Mouse (Mus musculus): ENCODE data around the gene Mrpl11. TPM values are rescaled to one million over a fixed set of nuclear protein-coding genes. Genes with fewer than 3 reads are reported as not detected.
A peak's percentile ranks its signal among the peaks of the same experiment; 100 is the strongest.

Gene Mrpl11
- 111 and 113 TPM in 2 replicates for polyA plus RNA-seq (2015; fragmentation: Nextera tagmentation; extraction: Ambion mirVana)

DNA sequence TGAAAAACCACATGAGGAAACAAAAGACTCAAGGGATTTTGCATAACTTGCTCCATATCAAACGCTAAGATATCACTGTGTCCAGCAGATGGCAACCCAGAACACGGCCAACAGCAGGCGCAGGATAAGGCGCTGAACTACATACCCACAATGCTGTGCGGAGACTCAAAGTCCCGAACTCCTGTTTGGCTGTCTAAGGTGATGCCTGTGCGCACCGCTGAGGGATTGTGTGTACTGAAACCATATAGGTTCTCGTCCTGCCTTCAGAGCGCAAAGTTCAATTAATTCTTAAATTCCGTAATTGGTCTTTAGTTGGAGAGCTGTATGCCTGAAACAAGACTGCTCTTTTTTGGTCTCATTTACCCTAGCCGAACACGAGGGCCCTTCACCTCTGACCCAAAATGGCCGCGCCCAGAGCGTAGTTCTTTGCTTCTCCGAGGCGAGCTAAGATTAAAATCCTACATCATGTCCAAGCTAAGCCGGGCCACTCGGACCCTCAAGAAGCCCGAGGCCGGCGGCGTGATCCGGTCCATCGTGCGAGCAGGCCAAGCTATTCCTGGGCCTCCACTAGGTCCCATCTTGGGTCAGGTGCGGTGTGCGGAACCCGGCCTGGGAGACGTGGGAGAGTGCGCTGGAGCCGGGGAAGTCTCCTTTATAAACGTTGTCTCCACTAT lies at the start of gene Mrpl11:
Gene Mrpl11 (plus strand): TSS at position 220 of the 674 bp plus-strand sequence.
- Histone ChIP-seq H3K9me3 (no peaks in the 10 kb centered on the region), H3K9ac (replicated peaks) (peak within 1 kb of the TSS; percentile 80), H3K27ac (peak within 1 kb of the TSS; percentile 77), H3K4me2 (replicated peaks) (peak within 1 kb of the TSS; percentile 64), H3K4me1 (replicated peaks) (peaks cover 15% of the 10 kb centered on the region), H3K4me3 (replicated peaks) (peak within 1 kb of the TSS; percentile 86), H3K27me3 (peaks cover 3% of the 10 kb centered on the region; the same call in 1 of the 2 replicates), H3K36me3 (peaks cover 30% of the 10 kb centered on the region)
- under 1% methylated on average over 34 of the region's 34 CpGs for WGBS
- peak; percentile 98 for ATAC-seq

DNA sequence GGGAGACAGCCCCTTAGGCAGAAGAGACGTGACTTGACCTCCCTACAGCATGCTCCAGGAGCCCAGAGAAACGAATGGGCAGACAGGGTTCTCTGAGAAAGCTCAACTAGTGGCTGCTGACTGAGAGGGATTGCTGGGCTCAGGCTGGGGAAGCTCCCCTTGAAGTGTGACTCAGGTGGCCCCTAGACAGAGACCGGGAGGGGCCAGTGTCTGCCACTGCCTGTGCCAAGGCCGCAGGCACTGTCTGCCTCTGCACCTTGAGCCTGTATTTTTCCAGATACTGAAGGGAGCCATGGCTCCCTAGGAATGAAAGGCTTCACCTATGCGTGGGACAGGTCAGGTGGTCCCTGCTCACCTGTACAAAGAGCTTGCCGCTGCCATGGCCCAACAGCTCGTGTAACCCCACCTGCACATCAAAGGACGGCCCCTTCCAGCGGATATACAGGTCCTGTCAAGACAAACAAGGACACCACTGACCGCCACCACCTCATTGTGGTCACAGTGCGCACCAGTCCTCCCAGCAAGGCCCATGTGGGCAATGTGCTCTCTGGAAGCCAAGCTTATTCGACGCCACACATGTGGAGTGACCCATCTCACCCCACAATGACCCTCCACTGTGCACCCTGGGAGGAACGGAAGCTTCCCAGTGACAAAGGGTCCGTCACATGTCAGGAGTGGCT lies 45.9 kb upstream of the Mrpl11 start:
- no peak overlapping the region for H3K9ac ChIP-seq (replicated peaks)
- H3K27ac ChIP-seq, result no peak overlapping the region
- no peaks in the 10 kb centered on the region for H3K27me3 ChIP-seq
- no peaks in the 10 kb centered on the region for H3K4me1 ChIP-seq (replicated peaks)
- no peak for ATAC-seq
- WGBS, result 91% methylated on average over 15 of the region's 15 CpGs
- peaks cover 98% of the 10 kb centered on the region for H3K36me3 ChIP-seq
- no peak overlapping the region for H3K4me3 ChIP-seq (replicated peaks)
- H3K9me3 ChIP-seq, result no peaks in the 10 kb centered on the region
- no peak overlapping the region for H3K4me2 ChIP-seq (replicated peaks)

DNA sequence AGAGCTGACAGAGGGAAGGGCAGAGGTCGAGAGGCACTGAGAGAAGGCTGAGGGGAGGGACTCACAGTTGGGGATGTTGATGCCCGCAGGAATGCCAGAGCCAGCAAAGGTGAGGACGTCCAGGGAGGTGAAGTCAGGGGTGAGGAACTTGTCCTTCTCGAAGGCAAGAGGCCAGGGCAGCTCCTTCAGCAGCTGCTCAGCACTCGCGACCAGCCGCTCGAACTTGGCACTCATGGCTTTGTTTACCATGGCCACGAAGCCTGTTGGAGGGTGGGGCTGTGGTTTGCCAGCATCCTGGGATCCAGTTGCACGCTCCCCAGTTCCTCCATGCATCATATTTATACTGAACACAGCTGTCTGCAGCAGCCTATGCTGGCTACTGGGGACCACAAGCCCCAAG lies 45.1 kb upstream of the Mrpl11 start:
- Histone ChIP-seq H3K4me3 (replicated peaks) (no peak overlapping the region), H3K36me3 (peaks cover 98% of the 10 kb centered on the region), H3K4me2 (replicated peaks) (no peak overlapping the region), H3K9me3 (no peaks in the 10 kb centered on the region), H3K27me3 (no peaks in the 10 kb centered on the region), H3K4me1 (replicated peaks) (no peaks in the 10 kb centered on the region), H3K27ac (no peak overlapping the region), H3K9ac (replicated peaks) (no peak overlapping the region)
- ATAC-seq, result no peak
- 87% methylated on average over 10 of the region's 10 CpGs for WGBS

DNA sequence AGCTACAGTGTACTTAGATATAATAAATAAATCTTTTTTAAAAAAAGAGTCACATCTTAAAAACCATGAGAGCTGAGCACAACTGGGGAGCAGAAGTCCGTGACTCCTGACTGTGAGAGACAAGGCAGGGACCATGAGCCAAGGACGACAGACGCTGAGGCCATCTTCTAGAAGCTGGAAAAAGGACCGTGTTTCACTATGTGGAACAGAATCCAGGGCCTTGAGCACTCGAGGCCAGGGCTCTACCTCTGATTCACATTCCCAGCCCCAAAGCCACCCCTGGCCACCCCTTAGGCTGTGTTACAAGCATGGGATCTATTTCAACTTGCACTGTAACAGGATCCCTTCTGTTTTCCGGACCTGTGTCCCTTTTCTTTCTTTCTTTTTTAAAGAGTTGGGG lies 42.3 kb upstream of the Mrpl11 start:
- no peaks in the 10 kb centered on the region for H3K4me1 ChIP-seq (replicated peaks)
- no peak for ATAC-seq
- H3K9me3 ChIP-seq, result no peaks in the 10 kb centered on the region
- H3K27me3 ChIP-seq, result no peaks in the 10 kb centered on the region
- no peak overlapping the region for H3K9ac ChIP-seq (replicated peaks)
- H3K36me3 ChIP-seq, result peaks cover 98% of the 10 kb centered on the region
- no peak overlapping the region for H3K27ac ChIP-seq
- WGBS, result 88% methylated on average over 6 of the region's 6 CpGs
- H3K4me2 ChIP-seq (replicated peaks), result no peak overlapping the region
- H3K4me3 ChIP-seq (replicated peaks), result no peak overlapping the region

DNA sequence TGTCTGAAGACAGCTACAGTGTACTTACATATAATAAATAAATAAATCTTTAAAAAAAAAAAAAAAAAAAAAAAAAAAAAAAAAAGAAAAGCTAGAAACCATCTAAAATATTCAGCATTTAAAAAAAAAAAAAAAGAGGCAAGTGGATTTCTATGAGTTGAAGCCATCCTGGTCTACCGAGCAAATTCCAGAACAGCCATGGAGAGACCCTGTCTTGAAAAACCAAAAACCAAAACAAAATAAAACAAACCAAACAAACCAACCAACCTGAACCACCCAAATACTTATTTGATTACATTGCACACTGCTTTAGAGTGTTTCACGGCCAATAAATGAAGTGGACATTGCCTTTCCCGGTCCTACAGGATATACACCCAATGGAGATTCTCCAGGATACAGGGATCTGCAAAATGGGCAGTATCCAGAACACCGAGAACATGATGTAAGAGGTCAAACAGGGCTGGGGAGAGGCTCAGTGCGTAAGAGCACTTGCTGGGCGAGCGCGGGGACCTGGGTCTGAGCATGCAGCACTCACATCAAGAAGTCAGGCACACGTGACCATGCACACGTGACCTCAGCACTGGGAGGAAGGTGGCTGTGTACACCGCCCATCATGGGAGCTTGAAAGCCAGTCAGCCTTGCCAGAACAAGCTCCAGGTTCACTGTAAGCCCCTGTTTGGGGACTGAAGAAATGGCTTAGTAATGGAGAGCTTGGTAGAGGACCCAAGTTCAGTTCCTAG lies 36.7 kb upstream of the Mrpl11 start:
- Histone ChIP-seq H3K27ac (no peak overlapping the region), H3K9ac (replicated peaks) (no peak overlapping the region), H3K4me2 (replicated peaks) (0 out of 2 replicates have a peak overlapping the region, but pooled peaks have one; percentile 9), H3K9me3 (no peaks in the 10 kb centered on the region), H3K27me3 (no peaks in the 10 kb centered on the region), H3K36me3 (peaks cover 61% of the 10 kb centered on the region), H3K4me1 (replicated peaks) (peaks cover 24% of the 10 kb centered on the region), H3K4me3 (replicated peaks) (no peak overlapping the region)
- WGBS, result 96% methylated on average over 11 of the region's 11 CpGs
- no peak for ATAC-seq

DNA sequence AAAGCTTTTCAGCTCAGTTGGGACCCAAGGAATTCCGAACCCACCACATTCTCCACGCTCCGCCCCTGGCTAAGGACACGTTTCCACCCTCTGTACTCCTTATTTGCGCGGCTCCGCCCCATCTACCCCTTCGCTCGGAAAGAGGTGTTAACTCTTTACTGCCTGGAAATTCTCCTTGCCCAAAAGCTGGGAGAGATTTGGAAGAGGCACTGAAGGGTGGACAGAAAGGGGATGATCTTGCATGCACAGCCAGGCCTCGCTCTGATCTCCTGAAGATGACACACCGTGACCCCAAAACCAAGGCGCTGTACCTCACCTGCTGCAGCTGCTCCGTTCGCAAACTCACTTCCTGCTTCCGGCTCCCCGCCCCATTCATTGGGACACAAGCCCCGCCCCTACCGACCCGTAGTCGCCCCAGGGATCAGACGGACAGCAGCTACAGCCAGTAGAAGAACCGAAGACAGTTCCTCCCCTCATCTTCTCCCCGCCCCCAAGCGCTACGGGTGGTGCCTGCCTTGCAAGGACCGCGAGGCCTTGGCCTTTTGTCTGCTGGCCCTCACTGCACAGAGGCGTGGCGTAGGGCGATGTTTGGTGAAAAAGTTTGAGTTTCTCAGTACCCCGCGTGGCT lies 33.9 kb upstream of the Mrpl11 start, which contains the start of gene Dpp3:
Gene Dpp3 (minus strand): TSS at position 384 of the 628 bp plus-strand sequence.
- WGBS, result under 1% methylated on average over 32 of the region's 32 CpGs
- no peaks in the 10 kb centered on the region for H3K9me3 ChIP-seq
- peaks cover 44% of the 10 kb centered on the region for H3K36me3 ChIP-seq

DNA sequence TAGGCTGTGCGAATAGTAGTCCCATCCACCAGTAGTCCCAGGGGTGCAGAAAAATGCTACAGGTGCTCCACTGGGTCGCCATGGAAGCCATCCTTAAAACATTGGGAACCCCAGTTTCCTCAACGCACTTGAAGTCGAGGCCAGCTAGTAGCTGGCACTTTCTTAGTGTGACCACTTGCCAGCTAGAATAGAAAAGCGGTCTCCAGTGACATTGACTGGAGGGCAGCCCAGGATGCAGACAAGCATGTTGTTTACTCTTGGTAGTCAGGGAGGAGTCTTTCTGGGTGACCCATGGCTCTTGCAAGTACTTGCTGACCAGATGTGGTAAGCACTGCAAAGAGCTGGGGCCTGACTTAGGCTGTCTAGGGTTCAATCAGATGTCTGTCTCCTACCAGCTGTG lies 33.2 kb upstream of the Mrpl11 start:
- Histone ChIP-seq H3K27me3 (no peaks in the 10 kb centered on the region), H3K27ac (peak overlapping the region; percentile 74), H3K9ac (replicated peaks) (peak overlapping the region; percentile 68), H3K4me2 (replicated peaks) (peak overlapping the region; percentile 77), H3K9me3 (no peaks in the 10 kb centered on the region), H3K36me3 (peaks cover 41% of the 10 kb centered on the region), H3K4me3 (replicated peaks) (peak overlapping the region; percentile 68), H3K4me1 (replicated peaks) (peaks cover 24% of the 10 kb centered on the region)
- WGBS, result 62% methylated on average over 5 of the region's 5 CpGs
- ATAC-seq, result peak; percentile 41

More for the DNA sequence above, 33.9 kb upstream of the Mrpl11 start, which contains the start of gene Dpp3:
- Histone ChIP-seq H3K27ac (peak within 1 kb of the TSS; percentile 74), H3K4me3 (replicated peaks) (peak within 1 kb of the TSS; percentile 68), H3K27me3 (no peaks in the 10 kb centered on the region), H3K4me2 (replicated peaks) (peak within 1 kb of the TSS; percentile 77), H3K9ac (replicated peaks) (peak within 1 kb of the TSS; percentile 68), H3K4me1 (replicated peaks) (peaks cover 24% of the 10 kb centered on the region)
- ATAC-seq, result peak; percentile 98

DNA sequence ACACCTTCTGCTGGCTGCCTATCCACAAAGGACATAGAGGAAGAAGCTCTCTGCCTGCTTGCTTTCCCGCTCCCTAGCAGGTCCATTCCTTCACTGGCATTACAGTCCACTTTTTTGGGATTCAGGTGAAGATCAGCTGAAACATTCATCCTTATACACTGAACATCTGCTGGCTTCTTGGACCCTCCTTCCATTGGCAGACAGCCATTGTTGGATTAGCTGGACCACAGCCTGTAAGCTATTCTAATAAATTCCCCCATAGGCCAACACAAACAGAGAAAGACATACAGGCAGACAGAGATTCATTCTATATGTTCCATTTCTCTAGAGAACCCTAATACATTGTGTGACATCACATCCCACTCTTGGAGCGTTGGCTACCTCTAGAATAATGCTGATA lies 25.1 kb upstream of the Mrpl11 start:
- Histone ChIP-seq H3K4me2 (replicated peaks) (no peak overlapping the region), H3K9ac (replicated peaks) (no peak overlapping the region), H3K4me1 (replicated peaks) (peaks cover 4% of the 10 kb centered on the region), H3K27me3 (peaks cover 16% of the 10 kb centered on the region), H3K9me3 (no peaks in the 10 kb centered on the region), H3K36me3 (peaks cover 32% of the 10 kb centered on the region), H3K4me3 (replicated peaks) (no peak overlapping the region), H3K27ac (no peak overlapping the region)
- WGBS, result 84% methylated on average over 2 of the region's 2 CpGs
- no peak for ATAC-seq

DNA sequence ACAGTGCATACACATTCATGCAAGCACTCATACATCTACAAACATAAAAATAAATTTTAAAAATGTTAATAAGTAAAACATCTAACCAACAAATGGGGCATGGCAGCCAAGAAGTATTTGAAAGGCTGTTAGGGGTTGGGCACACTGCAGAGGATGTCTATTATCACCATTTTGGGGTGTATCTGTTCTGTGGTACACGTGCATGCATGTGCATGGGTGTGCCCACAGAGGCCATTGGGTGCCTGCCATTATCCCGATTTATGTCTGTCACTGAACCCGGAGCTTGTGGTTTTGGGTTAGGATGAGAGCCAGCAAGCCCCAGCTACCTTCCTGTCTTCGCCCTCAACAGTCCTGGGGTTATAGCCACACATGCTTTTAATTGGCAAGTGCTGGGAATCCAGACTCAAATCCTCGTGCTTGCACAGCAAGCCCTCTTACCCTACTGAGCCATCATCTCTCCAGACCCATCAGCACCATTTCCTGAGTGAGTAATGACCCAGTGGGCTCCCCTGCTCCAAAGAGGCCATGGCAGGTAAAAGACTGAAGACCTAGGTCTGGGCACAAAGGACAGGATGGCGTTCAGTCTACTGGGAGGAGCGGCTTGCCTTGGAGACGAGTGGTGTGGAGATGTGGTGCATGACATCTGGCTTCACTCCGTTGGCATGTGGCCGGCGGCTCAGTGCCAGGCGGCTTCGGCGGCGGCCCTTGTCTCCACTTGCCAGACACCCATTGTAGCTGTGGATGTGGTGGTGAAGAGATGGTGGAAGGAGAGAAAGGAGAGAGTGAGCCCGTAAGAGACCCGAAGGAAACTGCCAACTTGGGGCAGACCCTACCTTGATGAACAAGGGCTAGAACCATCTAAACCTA lies 24.3 kb upstream of the Mrpl11 start:
- no peak for ATAC-seq
- Histone ChIP-seq H3K27me3 (peaks cover 19% of the 10 kb centered on the region), H3K27ac (no peak overlapping the region), H3K4me1 (replicated peaks) (peaks cover 10% of the 10 kb centered on the region), H3K9ac (replicated peaks) (no peak overlapping the region), H3K4me2 (replicated peaks) (no peak overlapping the region), H3K4me3 (replicated peaks) (no peak overlapping the region), H3K36me3 (peaks cover 25% of the 10 kb centered on the region), H3K9me3 (no peaks in the 10 kb centered on the region)
- WGBS, result 87% methylated on average over 17 of the region's 17 CpGs

DNA sequence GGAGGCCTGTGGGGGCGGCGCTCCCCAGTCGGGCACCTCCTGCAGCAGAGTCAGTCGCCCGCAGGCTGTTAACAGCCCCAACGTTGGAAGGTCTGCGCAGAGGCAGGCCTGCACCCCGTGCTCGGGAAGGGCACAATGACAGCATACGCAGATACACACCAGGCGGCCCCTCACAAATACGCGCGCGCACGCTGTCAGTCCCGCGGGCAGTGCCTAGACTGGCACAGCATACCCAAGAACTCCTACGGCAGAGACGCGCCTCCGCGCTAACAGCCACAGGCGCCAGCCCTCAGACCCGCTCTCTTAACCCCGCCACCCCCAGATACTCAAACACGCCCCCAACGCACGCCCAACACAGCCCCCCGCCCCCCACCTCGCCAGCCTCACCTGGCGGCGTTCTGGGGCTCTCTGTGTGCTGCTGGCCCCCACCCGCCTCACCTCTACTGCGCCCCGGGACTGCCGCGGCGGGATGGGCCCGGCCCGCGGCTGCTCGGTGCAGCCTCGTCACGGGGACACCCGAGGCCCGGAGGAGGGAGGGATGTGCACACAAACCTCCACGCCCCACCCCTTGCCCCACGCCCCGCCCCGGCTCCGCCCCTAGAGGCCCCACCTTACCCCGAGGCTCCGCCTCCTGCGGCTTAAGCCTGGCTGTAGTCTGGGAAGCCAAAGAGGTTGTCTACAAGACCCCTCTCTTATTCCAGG lies 19.2 kb upstream of the Mrpl11 start, which contains the start of gene Peli3:
Gene Peli3 (minus strand): TSS at position 577 of the 702 bp plus-strand sequence.
- Histone ChIP-seq H3K9me3 (no peaks in the 10 kb centered on the region), H3K4me3 (replicated peaks) (peak within 1 kb of the TSS; percentile 72), H3K4me1 (replicated peaks) (peaks cover 15% of the 10 kb centered on the region), H3K36me3 (0 out of 2 replicates have a peak, but pooled peaks cover 4% of the 10 kb centered on the region), H3K4me2 (replicated peaks) (peak within 1 kb of the TSS; percentile 89), H3K9ac (replicated peaks) (peak within 1 kb of the TSS; percentile 85), H3K27me3 (peaks cover 19% of the 10 kb centered on the region), H3K27ac (peak within 1 kb of the TSS; percentile 74)
- WGBS, result under 1% methylated on average over 38 of the region's 55 CpGs
- ATAC-seq, result peak; percentile 94

Data from midbrain, embryonic 13.5 days (tissue).